Mouse (Mus musculus) frontal cortex, postnatal 14 days (tissue): Measurements from ENCODE around the gene Il13ra2.
"Not testable (repeated sequence)": the region's sequence is repeated elsewhere in the genome, so short reads cannot be mapped to it uniquely, and the experiment has no call there.

Experiments used
- DNase-seq, 2 experiments: peaks; one replicate each; pipeline ENCODE4 v3.0.0; 2022; ENCODE audit warnings: low spot score in 2 of 2

The Il13ra2 gene

DNA sequence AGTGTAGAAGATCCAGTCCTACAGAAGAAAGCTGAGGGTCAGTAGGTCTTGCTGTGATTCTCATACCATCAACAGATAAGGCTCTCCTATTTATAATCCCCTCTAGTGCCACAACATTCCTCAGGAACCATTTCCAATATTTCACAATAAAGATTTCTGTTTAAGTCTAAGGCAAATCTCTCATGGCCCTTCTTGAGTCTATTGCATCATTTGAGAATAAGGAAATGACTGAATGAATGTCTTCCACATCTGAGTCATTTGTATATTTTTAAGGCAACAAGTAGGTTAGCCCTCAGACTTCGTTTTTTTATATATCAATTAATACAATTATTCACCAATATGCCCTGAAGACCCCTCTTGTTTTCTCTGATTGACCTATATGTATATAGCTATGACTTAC, at the start of gene Il13ra2:
Gene Il13ra2 (minus strand): TSS at position 64 of the 400 bp plus-strand sequence.
- DNase-seq, result no peak

DNA sequence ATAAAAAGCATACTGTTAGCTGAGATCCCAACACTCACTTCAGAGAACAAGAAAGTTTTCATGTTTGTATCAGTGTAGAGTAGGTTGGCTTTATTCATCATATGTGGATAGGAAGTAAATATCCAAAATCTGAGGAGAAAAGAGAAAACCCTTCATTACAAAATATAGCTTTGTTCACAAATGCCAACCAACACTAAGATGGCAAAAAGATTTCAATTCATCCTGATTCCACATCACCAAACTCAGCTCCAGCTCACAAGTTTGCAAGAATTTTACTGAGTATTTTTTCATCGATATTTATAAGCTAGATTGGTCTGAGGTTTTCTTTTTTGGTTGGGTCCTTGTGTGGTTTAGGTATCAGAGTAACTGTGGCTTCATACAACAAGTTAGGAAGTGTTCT, 24.6 kb upstream of the Il13ra2 start, which contains the start of gene Vmn1r239-ps:
Gene Vmn1r239-ps (minus strand): TSS at position 101 of the 400 bp plus-strand sequence.
- not testable (repeated sequence) for DNase-seq

DNA sequence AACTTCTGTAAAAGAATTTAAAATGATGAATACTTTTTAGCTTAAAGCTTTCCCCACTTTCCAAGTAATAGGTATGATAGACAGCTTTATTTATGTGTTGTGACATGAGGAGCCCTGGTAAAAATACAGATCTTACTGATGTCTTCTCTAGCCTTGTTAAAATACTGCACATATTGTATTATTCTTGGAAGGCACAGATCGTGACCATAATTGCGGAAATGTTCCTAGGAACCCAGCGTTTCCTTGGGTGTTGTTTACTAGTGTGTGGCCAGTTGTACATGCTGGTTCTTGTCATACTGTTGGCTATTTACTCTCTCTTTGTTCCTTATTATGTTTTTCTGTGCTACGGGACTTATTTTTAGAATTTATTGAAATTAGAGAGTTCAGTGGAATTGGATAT, 14.4 kb upstream of the Il13ra2 start:
- no peak for DNase-seq

DNA sequence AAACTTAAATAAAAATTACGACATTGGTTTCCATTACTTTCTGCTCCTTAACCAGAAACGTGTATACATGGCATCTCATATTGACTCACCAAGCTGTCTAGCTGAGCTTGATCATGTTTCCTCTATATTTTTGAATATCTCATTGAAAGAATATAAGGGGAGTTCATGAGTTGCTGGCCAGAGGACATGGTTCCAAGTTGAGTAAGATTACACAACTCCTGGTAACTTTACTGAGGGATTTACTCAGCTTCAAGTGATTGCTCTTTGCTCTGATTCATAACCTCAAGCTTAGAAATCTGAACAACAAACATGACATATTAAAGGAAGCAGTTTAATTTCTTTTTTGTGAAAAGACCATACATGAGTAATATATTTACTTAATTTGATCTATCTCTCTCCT, 6.4 kb upstream of the Il13ra2 start:
- no peak for DNase-seq

DNA sequence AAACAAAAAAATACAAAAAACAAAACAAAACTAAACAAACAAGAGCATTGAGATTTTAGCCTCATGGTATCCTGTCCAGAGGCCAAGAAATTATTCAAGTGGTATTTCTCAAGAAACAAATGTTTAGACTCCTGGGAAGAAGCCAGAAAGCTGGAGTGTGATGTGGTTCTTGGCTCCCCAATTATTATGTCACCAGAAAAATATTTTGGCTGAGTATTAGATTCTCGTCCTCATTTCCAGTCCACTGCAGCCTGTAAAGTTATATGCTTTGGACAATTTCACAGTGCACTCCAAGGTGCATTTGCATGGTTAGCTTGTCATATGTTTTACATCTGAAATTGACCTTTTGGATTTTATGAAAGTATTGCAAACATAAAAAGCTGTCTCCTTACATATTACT, 761 bp upstream of the Il13ra2 start:
- DNase-seq, result no peak

DNA sequence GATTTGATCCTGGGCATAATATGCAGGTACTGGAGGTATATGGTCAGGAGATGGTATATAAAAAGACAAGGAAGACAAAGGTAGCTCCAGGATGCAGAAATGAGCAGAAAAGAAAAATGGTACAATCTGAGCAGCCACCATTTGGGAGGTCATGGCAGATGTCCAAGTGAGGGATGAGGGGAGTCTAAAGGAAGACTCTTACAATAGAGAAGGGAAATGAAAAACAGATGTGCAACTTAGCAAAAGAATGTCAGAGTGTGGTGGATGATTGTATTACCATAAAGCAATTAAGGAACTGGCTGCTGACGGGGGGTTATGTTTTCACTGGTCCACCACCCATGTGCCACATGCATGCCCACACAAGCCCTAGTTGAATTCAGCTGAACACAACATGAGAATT, 35.5 kb downstream of the Il13ra2 start:
- no peak for DNase-seq

DNA sequence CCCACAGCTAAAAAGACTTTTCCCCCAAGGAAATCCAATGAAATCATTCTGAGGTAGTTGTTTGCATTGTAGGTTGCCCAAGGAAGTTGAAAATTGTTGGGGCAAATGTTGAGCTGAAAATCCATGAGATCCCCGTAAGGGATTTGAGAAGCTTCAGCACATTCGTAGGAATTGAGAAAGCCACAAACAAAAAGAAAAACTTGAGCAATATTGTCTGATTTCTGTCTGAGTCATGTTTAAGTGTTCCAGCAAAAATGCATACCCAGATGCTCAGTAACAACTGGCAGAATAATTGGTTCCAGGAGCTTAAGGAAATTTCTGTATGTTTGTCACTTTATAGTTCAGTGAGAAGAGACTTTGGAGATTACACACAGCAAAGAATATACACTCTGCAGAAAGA, 79.8 kb downstream of the Il13ra2 start:
- no peak for DNase-seq
